Mouse (Mus musculus) gastrocnemius, adult 2 months (tissue): ENCODE data around the gene Zfp870. TPM values are rescaled to one million over a fixed set of nuclear protein-coding genes. Genes with fewer than 3 reads are reported as not detected.
"Not testable (repeated sequence)": the region's sequence is repeated elsewhere in the genome, so short reads cannot be mapped to it uniquely, and the experiment has no call there.

ENCODE experiments used
- DNase-seq: peaks from one replicate; pipeline ENCODE4 v3.0.0; 2022
- H3K27ac ChIP-seq: fragments of 200-600 bp; 2 replicates; pipeline ENCODE4 v1.8.1; 2022; ENCODE audit warnings: mild to moderate bottlenecking
- H3K4me3 ChIP-seq: fragments of 200-600 bp; 2 replicates; pipeline ENCODE4 v1.8.1; 2022; ENCODE audit warnings: mild to moderate bottlenecking, moderate library complexity
- CTCF ChIP-seq: fragments of 200-600 bp; IDR thresholded peaks from 2 replicates; pipeline ENCODE4 v1.8.1; 2022; ENCODE audit warnings: antibody characterized with exemption, mild to moderate bottlenecking, moderate library complexity
- intact Hi-C: fragments of 180-260 bp; cut with DNase I; formaldehyde crosslinking; loops from one replicate; pipeline ENCODE4 v1.15.1; 2025
- total RNA-seq, 2 experiments: library from RNA; stranded (reverse); gene quantifications; 2 replicates each; pipeline ENCODE4 v1.2.3; 2021

Gene Zfp870
- total RNA-seq, 2 experiments from 2014 or later, result 6.7 to 8.5 TPM

- intact Hi-C loops, result no loop called here
Measured at GRCm38 (mm10) chr17:32895421-32895820, 4.0 kb upstream of the Zfp870 start.

GRCm38 (mm10) chr17:32893901-32894300 is 2.5 kb upstream of the Zfp870 start:
- DNase-seq, result no peak
- no peak overlapping the region for H3K4me3 ChIP-seq
- intact Hi-C loops, result loop anchor here (5.0 kb wide), 2 partner anchors 73 to 122 kb away; partner anchors contain the start of gene Zfp472
- no peak overlapping the region for H3K27ac ChIP-seq
- no peak for TF ChIP-seq CTCF

More at GRCm38 (mm10) chr17:32895421-32895820, 4.0 kb upstream of the Zfp870 start:
- no peak overlapping the region for H3K27ac ChIP-seq
- H3K4me3 ChIP-seq, result no peak overlapping the region
- DNase-seq, result no peak
- TF ChIP-seq CTCF, result no peak

- intact Hi-C loops, result loop anchor here (2.0 to 5.0 kb wide), 3 partner anchors 56 to 119 kb away; partner anchors contain the start of genes Cyp4f13 and Zfp472
- TF ChIP-seq CTCF, result no peak
- Histone ChIP-seq H3K27ac (peak overlapping the region; percentile 94), H3K4me3 (peak overlapping the region; percentile 92)
- DNase-seq, result no peak
Measured at GRCm38 (mm10) chr17:32890852-32891238, 597 bp downstream of the Zfp870 start.

GRCm38 (mm10) chr17:32889611-32890010 is 1.8 kb downstream of the Zfp870 start:
- Histone ChIP-seq H3K4me3 (no peak overlapping the region), H3K27ac (no peak overlapping the region)
- intact Hi-C loops, result loop anchor here (2.0 to 5.0 kb wide), 3 partner anchors 57 to 117 kb away; partner anchors contain the start of genes Cyp4f13 and Zfp472
- DNase-seq, result no peak
- TF ChIP-seq CTCF, result no peak

GRCm38 (mm10) chr17:32880320-32881218 is 10.9 kb downstream of the Zfp870 start:
- no peak overlapping the region for H3K27ac ChIP-seq
- DNase-seq, result no peak
- no peak overlapping the region for H3K4me3 ChIP-seq
- TF ChIP-seq CTCF, result no peak
- intact Hi-C loops, result no loop called here

GRCm38 (mm10) chr17:32878773-32879172 is 12.7 kb downstream of the Zfp870 start:
- TF ChIP-seq CTCF, result no peak
- no peak overlapping the region for H3K27ac ChIP-seq
- no peak for DNase-seq
- H3K4me3 ChIP-seq, result no peak overlapping the region
- intact Hi-C loops, result no loop called here

- Histone ChIP-seq H3K27ac (no peak overlapping the region), H3K4me3 (no peak overlapping the region)
- peak; percentile 29 for DNase-seq
- intact Hi-C loops, result no loop called here
- no peak for TF ChIP-seq CTCF
Measured at GRCm38 (mm10) chr17:32877471-32878171, 13.8 kb downstream of the Zfp870 start.

- H3K27ac ChIP-seq, result no peak overlapping the region
- intact Hi-C loops, result no loop called here
Measured at GRCm38 (mm10) chr17:32872696-32873095, 18.7 kb downstream of the Zfp870 start.

GRCm38 (mm10) chr17:32872091-32872490 is 19.4 kb downstream of the Zfp870 start:
- intact Hi-C loops, result no loop called here
- Histone ChIP-seq H3K27ac (no peak overlapping the region), H3K4me3 (no peak overlapping the region)
- no peak for TF ChIP-seq CTCF
- no peak for DNase-seq

More at GRCm38 (mm10) chr17:32872696-32873095, 18.7 kb downstream of the Zfp870 start:
- DNase-seq, result no peak
- no peak for TF ChIP-seq CTCF
- no peak overlapping the region for H3K4me3 ChIP-seq

- no peak overlapping the region for H3K4me3 ChIP-seq
- no peak for TF ChIP-seq CTCF
- no peak for DNase-seq
- no peak overlapping the region for H3K27ac ChIP-seq
- intact Hi-C loops, result no loop called here
Measured at GRCm38 (mm10) chr17:32871483-32871882, 20.0 kb downstream of the Zfp870 start.

- not testable (repeated sequence) for DNase-seq, H3K27ac ChIP-seq
- intact Hi-C loops, result loop anchor here (5.0 kb wide), 1 partner anchor 95 kb away; no protein-coding TSS in a partner anchor
Measured at GRCm38 (mm10) chr17:32867266-32867665, 24.2 kb downstream of the Zfp870 start.

GRCm38 (mm10) chr17:32856713-32857112 is 34.7 kb downstream of the Zfp870 start:
- H3K4me3 ChIP-seq, DNase-seq, H3K27ac ChIP-seq, intact Hi-C loops: not testable (repeated sequence)

More at GRCm38 (mm10) chr17:32867266-32867665, 24.2 kb downstream of the Zfp870 start:
- H3K4me3 ChIP-seq, result not testable (repeated sequence)

GRCm38 (mm10) chr17:32851581-32851980 is 39.9 kb downstream of the Zfp870 start:
- Histone ChIP-seq H3K27ac (no peak overlapping the region), H3K4me3 (no peak overlapping the region)
- intact Hi-C loops, result no loop called here
- no peak for TF ChIP-seq CTCF
- DNase-seq, result no peak
